In genomic region chr11:86684126-86685012, GRCm38 (mm10) we compare ENCODE assay signal across 8 mouse cellular contexts. TPM values are rescaled to one million over a fixed set of nuclear protein-coding genes. Genes with fewer than 3 reads are reported as not detected.
DNase-seq lines count a peak whose midpoint lies in the region; ATAC-seq and TF ChIP-seq lines count a peak whose summit lies in the region.

No protein-coding gene starts in this region.

- no peaks in the 10 kb centered on the region for H3K27me3 ChIP-seq in forebrain, embryonic 16.5 days (replicated peaks; ENCODE audit: control insufficient read depth, insufficient read depth, low read length)
- H3K27me3 ChIP-seq in liver, embryonic 16.5 days (ENCODE audit: control insufficient read depth, insufficient read depth, low read depth, low read length): no peaks in the 10 kb centered on the region

- no peaks in the 10 kb centered on the region for H3K9me3 ChIP-seq in forebrain, embryonic 16.5 days (ENCODE audit: control insufficient read depth, low read length)
- H3K9me3 ChIP-seq in liver, embryonic 16.5 days (replicated peaks; ENCODE audit: control insufficient read depth, low read length): no peaks in the 10 kb centered on the region

- intact Hi-C loops in gastrocnemius, adult 2 months (cut with DNase I): loop anchor here (5.0 to 10.0 kb wide), 2 partner anchors 73 to 330 kb away; partner anchors contain the start of gene Cltc

- H3K4me2 ChIP-seq in forebrain, embryonic 16.5 days (ENCODE audit: low read length): peak overlapping the region; percentile 73
- H3K4me2 ChIP-seq in liver, embryonic 16.5 days (ENCODE audit: low read depth, low read length): peak overlapping the region; percentile 83

- H3K36me3 ChIP-seq in forebrain, embryonic 16.5 days (ENCODE audit: control insufficient read depth, insufficient read depth): no peaks in the 10 kb centered on the region
- peaks cover 12% of the 10 kb centered on the region for H3K36me3 ChIP-seq in liver, embryonic 16.5 days (ENCODE audit: control insufficient read depth, insufficient read depth)

- H3K4me1 ChIP-seq in forebrain, embryonic 16.5 days (replicated peaks; ENCODE audit: control insufficient read depth, insufficient read depth, low read length): peaks cover 30% of the 10 kb centered on the region
- peaks cover 31% of the 10 kb centered on the region for H3K4me1 ChIP-seq in liver, embryonic 16.5 days (ENCODE audit: control insufficient read depth, low read depth, low read length)

- TF ChIP-seq CTCF in gastrocnemius, adult 2 months (IDR thresholded peaks at IDR 0.05): no peak

- WGBS in forebrain, embryonic 16.5 days: 7% methylated on average over 20 of the region's 20 CpGs
- 4% methylated on average over 20 of the region's 20 CpGs for WGBS in liver, embryonic 16.5 days (ENCODE audit: insufficient replicate concordance)

- H3K4me3 ChIP-seq in gastrocnemius, adult 2 months: peak overlapping the region; percentile 91
- peak overlapping the region; percentile 63 for H3K4me3 ChIP-seq in forebrain, embryonic 16.5 days (replicated peaks; ENCODE audit: low read length)
- H3K4me3 ChIP-seq in liver, embryonic 16.5 days (ENCODE audit: low read depth, low read length): peak overlapping the region; percentile 96

- peak overlapping the region; percentile 72 for H3K9ac ChIP-seq in forebrain, embryonic 16.5 days (replicated peaks; ENCODE audit: low read depth, low read length)
- peak overlapping the region; percentile 87 for H3K9ac ChIP-seq in liver, embryonic 16.5 days (ENCODE audit: low read depth, low read length)

- no peak for DNase-seq in gastrocnemius, adult 2 months
- DNase-seq in gastrocnemius, adult 18-20 months (ENCODE audit: low spot score): no peak
- no peak for DNase-seq in urinary bladder, postnatal 36 days (ENCODE audit: low spot score in 2 of 2)
- no peak for DNase-seq in spleen, adult 18-20 months

- peak; percentile 29 for ATAC-seq in CD4-positive, CD25-positive, alpha-beta regulatory T cell, adult 4 months
- ATAC-seq in forebrain, embryonic 16.5 days: no peak
- no peak; the same call in 1 of the 2 replicates for ATAC-seq in liver, embryonic 16.5 days (ENCODE audit: low read depth)
- ATAC-seq in granulocyte monocyte progenitor cell, adult 5-6 weeks (replicated peaks; ENCODE audit: poor library complexity, severe bottlenecking): no peak; the same call in 1 of the 2 replicates

- peak overlapping the region; percentile 99 for H3K27ac ChIP-seq in gastrocnemius, adult 2 months
- peak overlapping the region; percentile 79 for H3K27ac ChIP-seq in forebrain, embryonic 16.5 days (ENCODE audit: low read length)
- peak overlapping the region; percentile 96 for H3K27ac ChIP-seq in liver, embryonic 16.5 days (ENCODE audit: low read length)

RNA-seq across cellular contexts. Expression of gene Ptrh2, which starts 0.6 kb away (rescaled TPM):
- total RNA-seq in gastrocnemius, adult 2 months (2021): 1 to 10 TPM; 6.0 to 7.9 TPM
- 1 to 10 TPM; 6.3 to 6.5 TPM for total RNA-seq in gastrocnemius, adult 18-20 months (2021)
- 10 to 100 TPM in 1 of 2 experiments, 1 to 10 TPM in 1; 9.8 to 10.7 TPM for polyA plus RNA-seq in CD4-positive, CD25-positive, alpha-beta regulatory T cell, adult 4 months (2017; shearing (Covaris generic))
- 37.2 and 39.2 TPM in 2 replicates for polyA plus RNA-seq in forebrain, embryonic 16.5 days (2015; fragmentation: Nextera tagmentation; extraction: Ambion mirVana)
- 13.3 and 13.7 TPM in 2 replicates for polyA plus RNA-seq in liver, embryonic 16.5 days (2015; fragmentation: Nextera tagmentation; extraction: Ambion mirVana)
- 21.5 and 27.7 TPM in 2 replicates for total RNA-seq in granulocyte monocyte progenitor cell, adult 5-6 weeks (2014; fragmentation: Nextera tagmentation)
- total RNA-seq in granulocyte monocyte progenitor cell, adult 5-6 weeks (2017): 20.7 and 29.3 TPM in 2 replicates

RNA-seq across cellular contexts. Expression of gene Vmp1, which starts 0.7 kb away (rescaled TPM):
- total RNA-seq in gastrocnemius, adult 2 months (2021): 100 to 1,000 TPM in 1 of 2 experiments, 10 to 100 TPM in 1; 84.0 to 115 TPM
- total RNA-seq in gastrocnemius, adult 18-20 months (2021): 10 to 100 TPM; 76.3 to 84.8 TPM
- polyA plus RNA-seq in CD4-positive, CD25-positive, alpha-beta regulatory T cell, adult 4 months (2017; shearing (Covaris generic)): 100 to 1,000 TPM; 405 to 430 TPM
- polyA plus RNA-seq in forebrain, embryonic 16.5 days (2015; fragmentation: Nextera tagmentation; extraction: Ambion mirVana): 103 and 116 TPM in 2 replicates
- 77.5 and 87.3 TPM in 2 replicates for polyA plus RNA-seq in liver, embryonic 16.5 days (2015; fragmentation: Nextera tagmentation; extraction: Ambion mirVana)
- 61.1 and 83.8 TPM in 2 replicates for total RNA-seq in granulocyte monocyte progenitor cell, adult 5-6 weeks (2014; fragmentation: Nextera tagmentation)
- total RNA-seq in granulocyte monocyte progenitor cell, adult 5-6 weeks (2017): 79.1 and 105 TPM in 2 replicates
